Mouse (Mus musculus): Measurements from ENCODE around the gene BC067074. TPM values are rescaled to one million over a fixed set of nuclear protein-coding genes. Genes with fewer than 3 reads are reported as not detected.
A peak's percentile ranks its signal among the peaks of the same experiment; 100 is the strongest.
"Not testable (repeated sequence)": the region's sequence is repeated elsewhere in the genome, so short reads cannot be mapped to it uniquely, and the experiment has no call there.

BC067074 gene
- total RNA-seq (2021), result 10 to 100 TPM; 11.4 to 12.6 TPM

GRCm38 (mm10) chr13:113292975-113293706 lies at the start of gene BC067074:
BC067074 (plus strand) TSS chr13:113293159.
- peak; percentile 46 for DNase-seq

- no peak for DNase-seq
Observed at GRCm38 (mm10) chr13:113245025-113245424, 47.9 kb upstream of the BC067074 start.

DNA sequence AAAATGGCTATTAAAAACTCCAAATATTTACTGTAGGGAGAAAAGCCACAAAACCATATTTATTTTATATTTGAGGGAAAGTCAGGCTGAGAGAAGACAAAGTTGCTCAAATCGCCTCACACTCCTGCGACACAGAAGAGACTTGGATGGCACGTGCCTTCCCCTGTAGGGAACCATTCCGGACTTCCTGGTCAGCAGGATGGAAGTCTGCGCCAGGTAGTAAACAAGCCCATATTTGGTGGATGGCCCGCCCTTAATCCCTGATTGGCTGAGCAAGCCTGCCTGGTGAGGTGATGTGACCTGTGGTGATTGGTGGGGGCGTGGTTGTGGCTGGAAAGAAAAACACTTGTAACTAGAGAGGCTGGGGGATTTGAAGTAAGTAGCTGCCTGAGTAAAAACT lies 40.4 kb upstream of the BC067074 start:
- DNase-seq, result not testable (repeated sequence)

DNA sequence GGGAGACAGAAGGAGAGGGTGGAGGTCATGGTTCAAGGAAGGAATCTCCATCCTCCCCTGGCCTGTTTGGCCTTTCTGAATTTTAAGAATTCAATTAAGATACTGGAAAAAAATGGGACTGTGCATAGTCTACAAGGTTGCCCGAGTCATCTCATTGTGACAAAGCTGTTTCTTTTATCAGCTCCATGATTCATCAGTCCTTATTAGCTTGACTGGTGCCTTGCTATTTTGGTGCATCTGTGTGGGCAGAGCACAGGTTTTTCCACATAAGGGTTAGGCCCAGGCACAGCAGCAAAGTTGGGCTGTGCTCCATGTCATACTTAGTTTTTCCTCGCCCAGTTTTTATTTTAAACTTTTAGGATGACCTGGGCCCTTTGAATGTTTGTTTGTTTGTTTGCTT lies 36.2 kb upstream of the BC067074 start:
- no peak for DNase-seq

DNA sequence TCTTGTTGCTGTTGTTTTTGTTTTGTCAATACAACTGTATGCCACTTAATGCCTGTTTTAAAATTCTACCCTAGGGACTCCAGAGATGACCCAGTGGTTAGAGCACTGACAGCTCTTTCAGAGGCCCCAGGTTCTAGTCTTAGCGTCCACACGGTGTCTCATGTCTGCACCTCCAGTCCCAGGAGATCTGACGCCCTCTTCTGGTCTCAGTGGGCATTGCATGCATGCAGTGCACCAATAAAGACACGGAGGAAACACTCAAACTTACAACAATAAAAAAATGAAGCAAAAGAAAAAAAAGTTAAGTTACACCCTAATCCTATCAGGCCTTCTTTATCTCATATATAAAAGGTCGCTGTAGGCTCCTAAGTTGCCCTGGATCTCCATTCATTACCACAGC lies 35.8 kb upstream of the BC067074 start:
- peak; percentile 18 for DNase-seq

DNA sequence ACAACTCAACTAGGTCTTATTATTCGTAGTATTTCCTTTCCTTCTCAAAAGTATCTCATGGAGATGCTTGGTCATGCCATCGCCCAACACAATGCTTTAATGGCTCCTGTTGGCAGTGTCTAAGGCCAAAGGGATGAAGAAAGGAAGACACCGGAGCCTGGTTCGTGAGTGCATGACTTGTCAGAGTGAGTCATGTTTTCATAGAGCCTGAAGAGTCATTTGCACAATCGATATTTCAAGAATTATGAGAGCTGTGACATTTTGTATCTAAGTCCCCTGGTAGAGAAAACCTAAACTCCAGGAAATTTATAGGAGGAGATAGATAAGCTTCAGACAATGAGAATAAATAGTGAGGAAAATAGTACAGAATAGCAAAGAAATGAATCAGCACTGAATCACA lies 33.7 kb upstream of the BC067074 start:
- no peak for DNase-seq

- DNase-seq, result peak; percentile 22
Observed at GRCm38 (mm10) chr13:113262822-113263221, 30.1 kb upstream of the BC067074 start.

- peak; percentile 66 for DNase-seq
Observed at GRCm38 (mm10) chr13:113265257-113265656, 27.7 kb upstream of the BC067074 start.

- peak; percentile 86 for DNase-seq
Observed at GRCm38 (mm10) chr13:113266495-113266951, 26.4 kb upstream of the BC067074 start.

DNA sequence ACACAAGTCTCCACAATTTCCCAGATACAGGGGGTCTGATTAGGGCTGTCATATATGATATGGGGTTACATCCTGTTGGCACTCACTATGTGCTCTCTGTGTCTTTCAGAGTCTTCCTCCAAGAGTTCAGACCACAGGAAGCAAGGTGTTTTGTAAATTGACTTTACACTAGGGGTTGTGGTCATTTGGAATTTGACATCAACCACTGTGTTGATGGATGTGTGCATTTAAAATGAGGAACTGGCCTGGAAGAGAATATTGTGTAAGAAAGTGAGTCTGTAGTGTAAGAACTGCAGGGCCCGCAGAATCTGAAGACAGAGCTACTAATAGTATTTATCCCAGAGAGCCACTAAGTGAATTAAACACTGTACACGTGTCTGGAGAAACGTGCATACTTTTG lies 25.8 kb upstream of the BC067074 start:
- no peak for DNase-seq

DNA sequence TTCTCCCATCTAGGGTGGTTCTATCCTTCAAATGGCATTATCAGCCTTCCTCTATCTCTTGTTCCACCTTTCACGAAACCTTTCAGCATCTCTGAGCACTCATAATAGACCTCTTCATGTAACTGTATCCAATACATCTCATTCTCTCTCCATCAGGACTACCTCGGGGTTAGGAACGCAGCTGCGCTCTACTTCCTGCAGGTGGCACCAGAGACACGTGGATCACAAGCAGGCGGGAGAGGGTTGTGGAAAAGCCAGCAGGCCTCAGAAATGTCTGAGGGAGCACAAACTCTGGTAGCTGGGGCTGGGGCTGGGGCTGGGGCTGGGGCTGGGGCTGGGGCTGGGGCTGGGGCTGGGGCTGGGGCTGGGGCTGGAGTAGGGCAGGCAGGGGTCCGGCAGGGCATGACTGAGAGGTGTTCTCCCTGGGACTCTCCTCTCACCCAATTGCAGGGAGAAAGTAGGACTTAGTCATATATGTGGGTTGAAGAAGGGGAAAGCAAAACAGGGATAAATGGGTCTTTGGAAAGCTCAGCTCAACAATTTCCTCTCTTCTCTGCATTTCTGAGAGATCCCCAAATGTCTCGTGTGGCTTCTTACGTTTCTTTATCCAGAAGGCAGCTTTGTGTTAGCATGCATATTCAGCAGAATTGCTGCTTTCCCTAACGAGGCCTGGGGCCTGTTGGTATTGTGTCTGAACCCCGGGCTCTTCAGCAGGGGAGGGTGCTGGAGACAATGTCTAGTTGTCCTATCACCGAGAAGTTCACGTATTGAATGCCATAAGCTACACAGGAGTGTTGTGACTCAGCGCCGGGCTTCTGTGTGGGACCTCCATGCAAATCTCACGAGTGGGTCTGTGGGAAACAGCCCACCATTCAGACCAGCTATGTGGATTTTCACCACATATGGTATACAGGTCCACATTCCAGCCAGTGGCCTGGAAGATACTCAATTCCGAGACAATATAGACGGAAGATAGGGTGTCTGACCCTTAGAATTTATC lies 22.9 kb upstream of the BC067074 start:
- peak; percentile 88 for DNase-seq

DNA sequence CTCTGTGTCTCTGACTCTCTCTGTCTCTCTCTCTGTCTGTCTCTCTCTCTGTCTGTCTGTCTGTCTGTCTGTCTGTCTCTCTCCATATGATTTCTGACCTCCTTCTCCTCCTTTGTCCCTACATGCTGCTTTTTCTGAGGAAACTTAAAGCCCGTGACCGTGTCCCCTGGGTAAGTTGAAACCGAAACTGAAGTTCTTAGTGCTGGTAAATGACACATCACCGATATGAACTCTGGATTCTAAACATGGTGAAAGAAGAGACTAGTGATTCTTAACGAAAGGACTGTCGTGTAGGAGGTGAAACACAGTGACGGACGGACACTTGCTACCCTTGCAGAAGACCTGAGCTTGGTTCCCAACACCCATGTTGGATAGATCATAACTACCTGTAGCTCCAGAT lies 21.8 kb upstream of the BC067074 start:
- no peak for DNase-seq

GRCm38 (mm10) chr13:113287141-113287540 lies 5.8 kb upstream of the BC067074 start:
- no peak for DNase-seq

GRCm38 (mm10) chr13:113288210-113289197 lies 4.5 kb upstream of the BC067074 start:
- no peak for DNase-seq

DNA sequence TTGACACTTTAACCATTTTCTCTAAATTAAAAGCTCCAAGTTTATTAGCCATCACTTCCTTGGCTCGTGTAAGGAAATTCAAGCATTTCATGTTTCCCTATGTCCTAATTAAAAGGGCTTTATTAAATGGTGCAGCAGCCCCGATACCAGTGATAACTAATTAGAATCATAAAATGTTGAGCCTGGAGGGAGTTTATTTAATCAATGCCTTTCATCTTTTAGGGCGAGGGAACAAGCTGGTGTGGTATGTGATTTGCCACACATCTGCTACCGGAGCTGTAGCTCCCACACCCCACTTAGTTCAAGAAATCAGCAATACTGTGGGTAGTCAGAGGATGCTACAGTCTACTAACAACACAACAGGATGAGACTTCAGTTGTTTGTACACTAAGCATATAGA lies 3.2 kb upstream of the BC067074 start:
- no peak for DNase-seq

DNA sequence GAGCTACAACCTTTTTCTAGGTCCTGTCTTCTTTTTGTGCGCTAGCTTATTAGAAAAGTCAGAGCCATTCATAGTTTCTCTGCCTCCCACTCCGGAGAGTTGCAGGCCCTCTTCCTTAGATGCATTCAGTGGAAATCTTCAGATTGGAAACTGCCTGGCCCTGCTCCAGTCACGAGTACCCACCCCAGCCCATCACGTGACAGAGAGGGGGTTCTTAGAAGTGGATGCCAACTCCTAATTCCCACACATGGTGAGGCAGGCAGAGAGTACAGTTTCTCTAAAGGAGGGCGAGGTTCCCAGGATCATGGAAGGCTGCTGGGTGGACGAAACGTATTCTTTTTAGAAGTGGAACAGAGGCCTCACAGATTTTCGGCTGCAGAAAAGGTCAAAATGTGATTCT lies 958 bp upstream of the BC067074 start:
- DNase-seq, result no peak

- no peak for DNase-seq
Observed at GRCm38 (mm10) chr13:113293707-113294432, 911 bp downstream of the BC067074 start.

DNA sequence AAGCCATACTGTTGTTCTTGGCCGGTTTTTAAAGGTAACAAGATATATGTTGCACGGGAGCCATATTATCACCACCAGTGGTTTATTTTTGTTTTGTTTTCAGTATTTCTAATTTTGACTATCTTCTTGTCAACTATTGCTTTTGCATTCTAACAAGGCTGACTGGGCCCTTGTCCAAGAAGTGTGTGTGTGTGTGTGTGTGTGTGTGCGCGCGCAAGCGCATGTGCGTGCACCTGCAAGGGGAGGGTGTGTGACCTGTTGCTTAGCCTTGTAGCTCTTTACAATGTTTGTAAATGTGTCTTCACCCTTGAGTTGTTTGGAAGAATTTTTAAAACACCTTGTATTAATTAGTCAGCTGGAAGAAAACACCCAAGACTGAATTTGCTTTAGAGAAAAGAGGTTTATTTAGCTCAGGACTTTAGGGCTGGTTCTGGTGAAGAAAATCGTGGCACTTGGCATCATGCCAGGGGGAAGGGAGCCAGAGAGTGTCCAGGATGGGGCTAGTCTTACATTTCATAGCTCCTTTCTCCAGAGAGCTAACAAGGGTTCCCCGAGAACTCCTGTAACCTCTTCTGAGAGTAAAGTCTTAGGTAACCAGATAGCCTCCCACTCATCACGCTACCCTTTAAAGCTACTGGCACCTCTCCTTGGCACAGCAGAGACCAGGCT lies 3.0 kb downstream of the BC067074 start:
- DNase-seq, result no peak

GRCm38 (mm10) chr13:113306581-113306980 lies 13.6 kb downstream of the BC067074 start:
- no peak for DNase-seq

DNA sequence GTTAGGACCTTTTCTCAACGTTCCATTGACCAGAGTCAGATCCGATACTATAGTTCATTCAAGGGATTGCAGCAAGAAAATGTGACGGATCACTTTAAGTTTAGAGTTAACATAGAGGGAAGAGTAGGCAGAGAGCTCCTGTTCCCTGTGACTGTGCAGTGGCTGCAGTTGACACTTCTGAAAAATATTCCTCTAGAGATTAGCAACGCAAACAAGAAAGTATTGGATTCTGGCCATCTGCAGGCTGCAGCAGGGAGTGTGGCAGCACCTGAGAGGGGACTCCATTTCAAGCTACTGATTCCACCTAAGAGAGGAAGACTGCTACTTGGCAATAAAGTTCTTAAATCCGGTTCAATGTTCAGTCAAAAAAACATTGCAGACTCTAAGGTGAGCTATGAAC lies 26.6 kb downstream of the BC067074 start:
- no peak for DNase-seq

DNA sequence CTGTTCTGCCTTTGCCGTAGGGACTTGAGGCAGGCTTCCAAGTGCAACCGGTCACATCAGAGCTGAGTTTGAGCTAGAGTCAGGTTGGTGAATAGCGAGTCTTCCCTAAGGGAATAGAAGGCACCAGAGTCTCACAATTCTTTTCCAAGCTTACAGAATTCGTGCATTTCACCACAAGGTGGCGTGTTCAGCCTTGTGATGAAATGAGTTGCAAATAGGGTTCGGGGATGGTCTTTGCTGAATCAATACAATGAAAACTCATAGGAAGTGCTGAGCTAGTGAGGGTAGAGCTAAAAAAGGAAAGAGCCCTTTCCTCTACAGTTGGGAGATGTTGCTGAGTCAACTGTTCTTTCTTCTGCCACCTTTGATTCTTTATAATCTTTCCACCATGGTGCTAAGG lies 29.0 kb downstream of the BC067074 start:
- DNase-seq, result peak; percentile 52
